Mouse (Mus musculus): ENCODE data around the gene Dpp6.

Gene Dpp6

GRCm38 (mm10) chr5:27373931-27374330 is 556.9 kb downstream of the Dpp6 start:
- no peak for DNase-seq (ENCODE audit: low spot score in 2 of 2)

- no peak for DNase-seq (ENCODE audit: low spot score in 2 of 2)
These were observed 558.8 kb downstream of the Dpp6 start for GRCm38 (mm10) chr5:27375841-27376240.

GRCm38 (mm10) chr5:27380656-27381385 is 563.8 kb downstream of the Dpp6 start:
- no peak for DNase-seq (ENCODE audit: low spot score in 2 of 2)

- DNase-seq (ENCODE audit: low spot score in 2 of 2), result no peak
These were observed 581.4 kb downstream of the Dpp6 start for GRCm38 (mm10) chr5:27398371-27398770.

- DNase-seq (ENCODE audit: low spot score in 2 of 2), result no peak
These were observed 582.1 kb downstream of the Dpp6 start for GRCm38 (mm10) chr5:27399111-27399510.

- DNase-seq (ENCODE audit: low spot score in 2 of 2), result no peak
These were observed 585.6 kb downstream of the Dpp6 start for GRCm38 (mm10) chr5:27402616-27403015.

DNA sequence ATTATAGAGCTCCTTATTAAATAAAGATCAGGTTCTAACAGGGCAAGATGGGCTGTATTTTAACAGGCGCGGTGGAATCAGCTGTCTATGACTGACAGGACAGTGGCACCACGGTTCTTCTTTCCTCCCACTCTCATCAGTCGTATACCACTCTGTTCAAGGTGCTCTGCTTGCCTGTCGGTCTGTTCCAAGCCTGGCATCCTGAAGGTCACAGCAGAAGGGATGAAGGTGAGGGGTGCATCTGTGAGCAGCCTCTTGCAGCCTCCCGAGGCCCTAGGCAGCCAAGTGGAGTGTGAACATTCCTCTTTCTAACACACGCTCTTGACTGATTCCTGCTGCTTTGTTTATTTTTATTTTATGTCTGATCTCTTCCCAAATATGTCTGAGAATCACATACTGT is 591.9 kb downstream of the Dpp6 start:
- no peak for DNase-seq (ENCODE audit: low spot score in 2 of 2)

- DNase-seq (ENCODE audit: low spot score in 2 of 2), result no peak
These were observed 596.0 kb downstream of the Dpp6 start for GRCm38 (mm10) chr5:27413023-27413422.

- DNase-seq (ENCODE audit: low spot score in 2 of 2), result no peak
These were observed 598.5 kb downstream of the Dpp6 start for GRCm38 (mm10) chr5:27415518-27415917.

DNA sequence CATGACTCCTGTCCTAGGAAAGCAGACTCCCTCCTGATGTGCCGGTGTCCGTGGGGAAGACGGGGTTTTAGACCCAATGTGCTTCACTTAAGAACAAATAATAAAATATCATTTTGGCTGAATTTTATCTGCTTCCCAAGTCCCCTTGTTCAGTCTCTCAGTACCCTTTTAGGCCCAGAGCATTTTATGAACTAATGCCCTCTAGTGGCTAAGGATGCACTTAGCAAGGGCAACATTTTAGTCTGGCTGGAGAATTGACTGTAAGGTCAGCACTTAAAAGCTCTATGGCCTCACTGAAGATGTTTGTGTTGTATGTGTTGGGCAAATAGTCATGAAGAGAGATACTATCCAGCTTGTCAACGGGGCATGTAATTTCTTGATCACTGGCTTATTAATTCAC is 599.6 kb downstream of the Dpp6 start:
- no peak for DNase-seq (ENCODE audit: low spot score in 2 of 2)

DNA sequence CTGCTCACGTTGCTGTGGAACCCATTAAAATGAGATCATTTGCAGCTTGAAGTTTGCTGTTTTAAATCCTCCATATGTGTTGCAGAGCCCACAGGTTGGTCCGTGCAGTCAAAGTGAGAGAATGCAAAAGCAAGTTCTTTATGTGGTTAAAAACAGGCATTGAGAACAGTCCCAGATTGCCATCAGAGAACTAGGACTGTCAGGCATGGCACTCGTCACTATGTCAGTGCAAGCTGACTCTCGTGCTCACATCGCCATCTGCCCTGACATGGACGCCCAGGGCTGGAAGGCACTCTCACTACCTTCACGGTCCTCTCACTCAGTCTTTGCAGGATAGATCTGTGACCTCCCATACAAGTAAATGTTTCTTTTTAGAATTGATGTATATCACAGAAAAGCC is 600.4 kb downstream of the Dpp6 start:
- no peak for DNase-seq (ENCODE audit: low spot score in 2 of 2)

DNA sequence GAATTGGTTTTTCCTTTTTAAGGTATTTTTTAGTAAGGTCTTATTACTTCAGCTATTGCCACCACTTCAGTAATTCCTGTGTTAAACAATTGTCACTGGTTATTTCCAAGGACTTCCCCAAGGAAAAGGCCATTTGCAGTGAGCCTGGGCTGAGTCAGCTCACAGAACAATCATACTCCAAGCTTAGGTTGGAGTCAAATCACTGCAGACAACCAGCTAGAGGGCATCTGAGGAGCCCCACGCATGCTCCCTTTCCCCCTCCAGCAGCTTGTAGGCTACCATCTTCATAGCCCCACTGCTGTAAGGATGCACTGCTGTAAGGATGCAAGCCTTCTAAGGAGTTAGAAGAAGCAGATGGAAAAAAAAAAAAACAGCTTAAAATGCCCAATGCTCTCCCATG is 601.9 kb downstream of the Dpp6 start:
- no peak for DNase-seq (ENCODE audit: low spot score in 2 of 2)

DNA sequence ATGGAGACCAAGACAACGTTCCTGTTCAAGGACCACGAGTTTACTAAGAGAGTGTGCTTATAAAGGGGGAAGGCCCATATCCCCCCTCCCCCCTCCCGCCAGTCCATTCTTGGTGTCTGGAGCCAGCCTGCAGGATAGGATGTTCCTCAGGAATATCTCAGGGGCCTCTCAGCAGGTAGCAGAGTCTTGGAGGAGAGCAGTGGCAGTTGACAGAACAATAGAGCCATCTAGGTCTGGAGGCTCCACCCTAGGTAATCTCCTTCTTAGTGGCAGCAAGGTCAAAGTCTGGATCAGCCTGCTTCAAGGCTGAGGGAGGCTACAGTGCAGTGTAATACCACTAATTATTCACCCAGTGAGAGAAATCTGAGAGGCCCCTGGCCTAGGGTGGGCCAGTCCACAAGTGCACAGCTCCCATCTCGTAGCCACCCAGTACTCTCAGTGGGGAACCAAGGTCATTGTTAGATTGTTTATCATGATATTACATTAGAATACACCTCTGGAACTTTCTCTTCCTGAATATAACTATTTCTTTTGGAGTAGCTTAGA is 604.2 kb downstream of the Dpp6 start:
- DNase-seq (ENCODE audit: low spot score in 2 of 2), result no peak

- no peak for DNase-seq (ENCODE audit: low spot score in 2 of 2)
These were observed 606.8 kb downstream of the Dpp6 start for GRCm38 (mm10) chr5:27423766-27424165.

GRCm38 (mm10) chr5:27424484-27425080 is 607.6 kb downstream of the Dpp6 start:
- DNase-seq (ENCODE audit: low spot score in 2 of 2), result no peak

DNA sequence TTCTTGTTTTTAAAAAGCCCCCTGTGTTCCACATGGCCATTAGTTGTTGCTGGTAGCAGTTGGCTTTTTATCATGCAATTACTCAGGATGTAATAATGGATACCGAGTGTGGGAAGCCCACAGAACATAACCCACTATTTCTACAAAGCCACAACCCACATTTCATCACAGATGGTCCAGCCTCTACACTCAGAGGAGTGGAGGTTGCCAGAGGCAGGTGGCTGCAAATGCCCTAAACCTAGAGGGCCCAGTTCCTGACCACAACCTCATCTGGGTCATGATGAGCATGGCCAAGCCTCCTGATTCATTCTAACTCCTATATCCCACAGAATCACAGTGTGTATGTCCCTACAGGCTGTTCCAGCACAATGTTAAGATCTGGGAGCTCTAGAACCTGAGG is 609.2 kb downstream of the Dpp6 start:
- DNase-seq (ENCODE audit: low spot score in 2 of 2), result no peak

GRCm38 (mm10) chr5:27433584-27433983 is 616.6 kb downstream of the Dpp6 start:
- DNase-seq (ENCODE audit: low spot score in 2 of 2), result no peak

- no peak for DNase-seq (ENCODE audit: low spot score in 2 of 2)
These were observed 636.3 kb downstream of the Dpp6 start for GRCm38 (mm10) chr5:27453201-27453845.

GRCm38 (mm10) chr5:27454386-27454785 is 637.4 kb downstream of the Dpp6 start:
- DNase-seq (ENCODE audit: low spot score in 2 of 2), result no peak

DNA sequence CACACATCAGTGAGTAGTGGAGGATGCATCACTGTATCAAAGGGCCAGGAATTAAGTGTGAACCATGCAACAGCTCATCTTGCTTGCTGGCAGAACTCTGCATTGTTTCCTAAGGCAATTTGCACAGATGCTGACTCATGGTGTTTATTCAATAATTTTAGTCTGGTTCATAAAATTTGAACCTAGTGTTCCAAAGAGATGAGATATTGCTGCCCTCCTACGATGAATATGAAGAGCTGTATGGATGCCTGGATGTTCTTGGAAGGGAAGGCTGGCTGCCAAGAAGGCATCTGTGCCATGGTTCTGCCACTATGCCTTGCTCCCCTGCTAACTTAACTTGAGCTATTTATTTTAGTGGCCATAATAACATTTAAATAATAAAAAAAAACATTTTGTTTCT is 640.0 kb downstream of the Dpp6 start:
- DNase-seq (ENCODE audit: low spot score in 2 of 2), result no peak

GRCm38 (mm10) chr5:27457686-27458085 is 640.7 kb downstream of the Dpp6 start:
- no peak for DNase-seq (ENCODE audit: low spot score in 2 of 2)

DNA sequence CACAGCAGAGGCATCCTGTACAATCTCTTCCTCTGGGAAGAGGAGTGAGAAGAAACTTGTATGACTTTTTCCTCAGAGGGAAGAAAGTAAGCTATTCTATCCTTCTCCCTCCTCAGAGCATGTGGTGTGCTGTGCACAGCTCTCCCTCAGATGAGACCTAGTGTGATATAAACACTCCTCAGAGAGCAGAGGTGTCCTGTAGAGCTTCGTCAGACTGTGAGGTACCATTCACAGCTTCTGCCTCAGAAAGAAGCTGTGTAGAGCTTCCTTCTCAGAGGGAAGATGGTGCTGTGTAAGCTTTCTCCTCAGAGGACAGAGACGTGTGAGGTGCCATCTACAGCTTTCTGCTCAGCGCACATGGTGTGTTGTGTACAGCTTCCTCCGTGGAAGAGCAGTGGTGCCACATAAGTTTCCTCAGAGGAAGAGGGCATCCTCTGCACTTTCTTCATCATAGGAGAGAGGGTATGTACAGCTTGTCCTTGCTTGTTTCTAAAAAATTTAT is 658.0 kb downstream of the Dpp6 start:
- DNase-seq (ENCODE audit: low spot score in 2 of 2), result no peak

GRCm38 (mm10) chr5:27481706-27482105 is 664.7 kb downstream of the Dpp6 start:
- DNase-seq (ENCODE audit: low spot score in 2 of 2), result no peak

Data from spleen, postnatal 4 days (tissue).